Mouse (Mus musculus): ENCODE data around the gene Zdhhc14. TPM values are rescaled to one million over a fixed set of nuclear protein-coding genes. Genes with fewer than 3 reads are reported as not detected.

Gene Zdhhc14
- polyA plus RNA-seq, 1 experiment from 2014 or later = 2.4 TPM

DNA sequence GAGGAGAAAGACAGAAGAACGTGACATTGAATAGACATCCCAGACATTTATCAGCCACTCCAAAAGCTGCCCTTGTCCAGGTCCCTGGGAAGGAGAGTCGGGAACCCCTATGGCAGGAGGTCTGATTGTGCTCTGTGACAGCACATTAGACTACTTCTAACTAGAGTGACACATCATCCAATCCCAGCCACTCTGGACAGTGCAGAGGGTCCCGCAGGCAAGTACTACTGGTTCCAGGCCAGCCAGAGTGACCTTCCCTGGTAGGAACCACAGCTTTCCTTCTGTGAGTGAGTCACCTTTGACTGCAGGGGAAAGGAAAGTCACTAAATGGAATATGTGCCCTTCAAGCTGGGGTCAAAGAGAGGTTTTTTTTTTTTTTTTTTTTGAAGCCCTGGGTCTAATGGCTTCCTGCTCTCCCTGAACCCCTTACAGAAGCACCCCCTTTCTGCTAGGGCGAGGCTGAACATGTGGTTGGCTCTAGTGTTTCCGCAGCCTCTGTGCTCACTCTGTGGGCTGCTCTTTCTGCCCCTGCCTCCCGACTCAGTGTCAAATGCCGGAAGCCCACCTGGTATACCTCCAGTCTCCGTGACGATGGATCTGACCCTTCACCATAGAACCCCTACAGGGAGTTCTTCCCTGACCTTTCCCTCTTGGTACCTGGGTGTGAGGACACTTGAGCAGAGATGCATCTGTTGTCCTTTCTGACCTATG lies 276.6 kb downstream of the Zdhhc14 start:
- H3K9me3 ChIP-seq (ENCODE audit: control insufficient read depth, low read depth, low read length) = no peaks in the 10 kb centered on the region
- no peak overlapping the region for H3K9ac ChIP-seq (replicated peaks; ENCODE audit: low read depth, low read length)
- H3K4me1 ChIP-seq (ENCODE audit: control insufficient read depth, insufficient read depth, low read length) = no peaks in the 10 kb centered on the region; the same call in 1 of the 2 replicates
- H3K36me3 ChIP-seq (ENCODE audit: control insufficient read depth, insufficient read depth, low read length) = no peaks in the 10 kb centered on the region
- peak overlapping the region; percentile 94 for H3K27ac ChIP-seq (ENCODE audit: low read length)
- H3K27me3 ChIP-seq (ENCODE audit: control insufficient read depth, insufficient read depth, low read length) = no peaks in the 10 kb centered on the region
- H3K4me3 ChIP-seq (ENCODE audit: low read depth, low read length) = no peak overlapping the region
- WGBS = 89% methylated on average over 9 of the region's 9 CpGs
- H3K4me2 ChIP-seq (replicated peaks; ENCODE audit: low read depth, low read length) = no peak overlapping the region
- ATAC-seq (ENCODE audit: insufficient number of reproducible peaks, insufficient read depth, low FRiP score, low read depth) = no peak

DNA sequence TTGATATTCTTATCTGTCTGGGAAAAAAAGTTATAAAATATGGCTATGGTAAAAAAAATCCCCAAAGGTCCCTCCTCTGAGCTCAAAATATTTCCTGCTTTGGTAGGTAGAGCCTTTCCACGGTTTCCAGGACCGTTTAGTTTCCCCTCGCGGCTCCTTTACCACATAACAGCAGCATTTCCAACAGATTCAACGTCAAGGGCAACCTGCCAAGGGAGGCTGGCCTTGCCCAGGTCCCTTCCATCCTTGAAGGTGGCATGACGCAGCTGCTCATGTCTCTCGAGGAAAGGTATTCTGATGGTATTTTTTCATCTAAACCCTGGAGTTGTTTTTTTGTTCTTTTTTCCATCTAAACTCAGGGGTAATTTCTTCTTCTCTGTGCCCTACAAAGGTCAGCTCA lies 277.4 kb downstream of the Zdhhc14 start:
- Histone ChIP-seq H3K4me1 (ENCODE audit: control insufficient read depth, insufficient read depth, low read length) (no peaks in the 10 kb centered on the region; the same call in 1 of the 2 replicates), H3K9ac (replicated peaks; ENCODE audit: low read depth, low read length) (no peak overlapping the region), H3K4me2 (replicated peaks; ENCODE audit: low read depth, low read length) (peak overlapping the region; percentile 51), H3K36me3 (ENCODE audit: control insufficient read depth, insufficient read depth, low read length) (no peaks in the 10 kb centered on the region), H3K4me3 (ENCODE audit: low read depth, low read length) (peak overlapping the region; percentile 20), H3K27me3 (ENCODE audit: control insufficient read depth, insufficient read depth, low read length) (no peaks in the 10 kb centered on the region), H3K27ac (ENCODE audit: low read length) (peak overlapping the region; percentile 94), H3K9me3 (ENCODE audit: control insufficient read depth, low read depth, low read length) (no peaks in the 10 kb centered on the region)
- WGBS = 30% methylated on average over 7 of the region's 7 CpGs
- no peak for ATAC-seq (ENCODE audit: insufficient number of reproducible peaks, insufficient read depth, low FRiP score, low read depth)

DNA sequence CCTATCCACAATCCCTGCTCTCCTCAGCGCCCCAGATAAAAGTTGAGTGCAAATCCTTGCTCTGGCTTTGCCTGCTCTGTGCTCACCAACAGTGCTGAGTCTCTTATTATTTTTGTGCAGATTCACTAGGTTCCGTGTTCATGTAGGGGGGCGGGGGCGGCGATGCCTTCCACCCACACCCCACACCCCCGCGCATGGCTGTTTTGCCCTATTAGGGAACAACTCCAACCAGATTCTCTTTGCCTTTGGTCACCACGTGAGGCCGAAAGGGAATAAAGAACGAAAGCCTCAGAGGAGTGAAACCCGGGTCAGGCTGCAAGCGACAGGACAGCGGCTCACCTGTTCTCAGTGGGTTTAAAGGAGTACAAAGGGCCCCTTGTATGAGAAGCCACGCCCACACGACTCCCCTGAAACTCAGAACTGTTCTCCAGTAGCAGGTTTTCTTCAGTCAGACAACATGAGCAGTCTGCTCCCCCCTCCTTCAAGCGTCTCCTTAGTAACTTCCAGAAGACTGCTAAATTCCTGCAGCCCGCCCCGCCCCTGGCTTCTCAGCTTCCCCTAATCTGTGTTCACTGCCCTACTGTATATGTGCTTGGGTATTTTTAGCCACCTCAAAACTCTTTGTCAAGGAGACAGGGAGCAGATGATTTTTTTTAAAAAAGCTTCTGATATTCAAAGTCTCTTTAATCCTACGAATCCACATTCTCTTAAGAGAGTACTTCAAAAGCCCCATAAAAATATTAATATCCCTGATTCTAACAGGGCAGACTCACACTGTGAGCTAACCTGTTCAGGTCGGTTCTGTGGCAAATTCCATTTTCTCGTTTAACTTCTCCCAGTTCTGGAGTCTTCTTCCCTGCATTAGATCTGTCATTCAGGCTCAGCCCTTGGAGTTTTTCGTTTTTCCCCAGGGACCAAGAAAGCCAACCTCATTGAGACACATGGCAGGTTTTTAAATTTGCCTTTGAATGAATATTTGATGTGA lies 278.2 kb downstream of the Zdhhc14 start:
- Histone ChIP-seq H3K4me1 (ENCODE audit: control insufficient read depth, insufficient read depth, low read length) (no peaks in the 10 kb centered on the region; the same call in 1 of the 2 replicates), H3K9me3 (ENCODE audit: control insufficient read depth, low read depth, low read length) (no peaks in the 10 kb centered on the region), H3K4me2 (replicated peaks; ENCODE audit: low read depth, low read length) (peak overlapping the region; percentile 51), H3K9ac (replicated peaks; ENCODE audit: low read depth, low read length) (0 out of 2 replicates have a peak overlapping the region, but pooled peaks have one; percentile 8), H3K27ac (ENCODE audit: low read length) (peak overlapping the region; percentile 94), H3K4me3 (ENCODE audit: low read depth, low read length) (peak overlapping the region; percentile 20), H3K27me3 (ENCODE audit: control insufficient read depth, insufficient read depth, low read length) (no peaks in the 10 kb centered on the region), H3K36me3 (ENCODE audit: control insufficient read depth, insufficient read depth, low read length) (no peaks in the 10 kb centered on the region)
- ATAC-seq (ENCODE audit: insufficient number of reproducible peaks, insufficient read depth, low FRiP score, low read depth) = peak; percentile 92
- WGBS = 7% methylated on average over 22 of the region's 22 CpGs

DNA sequence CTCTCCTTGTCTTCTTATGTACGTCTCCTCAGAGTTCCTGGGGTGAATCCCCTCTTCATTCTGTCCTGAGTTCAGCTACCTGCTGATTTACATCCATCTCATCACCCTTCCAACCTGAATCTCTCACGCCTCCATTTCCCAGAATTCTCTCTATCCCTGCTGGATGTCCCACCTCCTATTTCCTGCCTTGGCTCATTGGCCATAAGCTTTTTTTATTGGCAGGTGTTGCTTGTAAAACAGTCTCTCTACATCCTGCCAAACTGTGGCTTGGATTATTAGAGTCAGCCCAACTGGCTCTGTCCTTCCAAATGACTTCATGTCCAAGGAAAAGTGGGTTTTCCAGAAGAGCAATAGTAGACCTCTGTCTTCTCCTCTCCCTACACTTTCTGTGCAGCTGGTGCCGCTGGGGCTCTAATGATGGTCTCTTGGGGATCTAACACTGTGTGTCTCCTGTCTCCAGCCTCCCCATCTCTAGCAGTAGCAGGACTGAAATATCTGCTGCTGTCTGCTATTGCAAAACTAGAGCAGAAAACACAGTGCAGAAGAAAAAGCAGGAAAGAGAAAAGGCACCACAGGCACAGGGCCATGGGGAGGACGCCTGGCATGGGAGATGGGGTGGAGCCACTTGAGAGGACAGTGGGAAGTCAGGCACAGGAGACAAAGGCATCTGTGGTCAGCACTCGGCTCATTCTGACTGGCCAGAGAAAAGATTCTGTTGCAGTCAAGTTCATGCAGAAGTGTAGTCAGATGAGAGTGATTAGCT lies 288.0 kb downstream of the Zdhhc14 start:
- Histone ChIP-seq H3K9me3 (ENCODE audit: control insufficient read depth, low read depth, low read length) (no peaks in the 10 kb centered on the region), H3K27me3 (ENCODE audit: control insufficient read depth, insufficient read depth, low read length) (no peaks in the 10 kb centered on the region), H3K27ac (ENCODE audit: low read length) (no peak overlapping the region), H3K4me3 (ENCODE audit: low read depth, low read length) (no peak overlapping the region), H3K4me1 (ENCODE audit: control insufficient read depth, insufficient read depth, low read length) (no peaks in the 10 kb centered on the region), H3K9ac (replicated peaks; ENCODE audit: low read depth, low read length) (no peak overlapping the region), H3K36me3 (ENCODE audit: control insufficient read depth, insufficient read depth, low read length) (no peaks in the 10 kb centered on the region), H3K4me2 (replicated peaks; ENCODE audit: low read depth, low read length) (no peak overlapping the region)
- no peak for ATAC-seq (ENCODE audit: insufficient number of reproducible peaks, insufficient read depth, low FRiP score, low read depth)
- WGBS = 79% methylated on average over 5 of the region's 5 CpGs

DNA sequence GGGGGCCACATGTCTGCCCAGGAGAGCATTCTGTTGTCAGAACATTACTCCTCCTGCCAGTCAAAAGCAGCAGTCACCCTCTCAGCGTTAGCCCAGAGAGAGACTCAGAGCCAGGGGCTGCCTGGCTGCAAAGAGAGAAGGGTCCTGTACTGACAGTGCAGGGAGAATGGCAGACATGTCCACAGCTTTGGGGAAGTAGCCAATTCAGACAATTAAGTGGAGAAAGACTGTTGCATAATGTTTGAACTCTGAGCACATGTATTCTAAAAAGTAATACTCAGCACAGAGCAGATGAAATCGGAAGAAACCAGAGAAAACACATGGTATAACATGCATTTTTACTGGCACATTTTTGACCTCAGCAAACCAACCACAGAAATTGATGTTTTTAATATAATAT lies 292.9 kb downstream of the Zdhhc14 start:
- 63% methylated on average over 2 of the region's 2 CpGs for WGBS
- Histone ChIP-seq H3K27ac (ENCODE audit: low read length) (no peak overlapping the region), H3K4me3 (ENCODE audit: low read depth, low read length) (no peak overlapping the region), H3K9me3 (ENCODE audit: control insufficient read depth, low read depth, low read length) (peaks cover 6% of the 10 kb centered on the region; the same call in 1 of the 2 replicates), H3K9ac (replicated peaks; ENCODE audit: low read depth, low read length) (no peak overlapping the region), H3K4me1 (ENCODE audit: control insufficient read depth, insufficient read depth, low read length) (no peaks in the 10 kb centered on the region), H3K4me2 (replicated peaks; ENCODE audit: low read depth, low read length) (no peak overlapping the region), H3K36me3 (ENCODE audit: control insufficient read depth, insufficient read depth, low read length) (no peaks in the 10 kb centered on the region), H3K27me3 (ENCODE audit: control insufficient read depth, insufficient read depth, low read length) (no peaks in the 10 kb centered on the region)
- ATAC-seq (ENCODE audit: insufficient number of reproducible peaks, insufficient read depth, low FRiP score, low read depth) = no peak

DNA sequence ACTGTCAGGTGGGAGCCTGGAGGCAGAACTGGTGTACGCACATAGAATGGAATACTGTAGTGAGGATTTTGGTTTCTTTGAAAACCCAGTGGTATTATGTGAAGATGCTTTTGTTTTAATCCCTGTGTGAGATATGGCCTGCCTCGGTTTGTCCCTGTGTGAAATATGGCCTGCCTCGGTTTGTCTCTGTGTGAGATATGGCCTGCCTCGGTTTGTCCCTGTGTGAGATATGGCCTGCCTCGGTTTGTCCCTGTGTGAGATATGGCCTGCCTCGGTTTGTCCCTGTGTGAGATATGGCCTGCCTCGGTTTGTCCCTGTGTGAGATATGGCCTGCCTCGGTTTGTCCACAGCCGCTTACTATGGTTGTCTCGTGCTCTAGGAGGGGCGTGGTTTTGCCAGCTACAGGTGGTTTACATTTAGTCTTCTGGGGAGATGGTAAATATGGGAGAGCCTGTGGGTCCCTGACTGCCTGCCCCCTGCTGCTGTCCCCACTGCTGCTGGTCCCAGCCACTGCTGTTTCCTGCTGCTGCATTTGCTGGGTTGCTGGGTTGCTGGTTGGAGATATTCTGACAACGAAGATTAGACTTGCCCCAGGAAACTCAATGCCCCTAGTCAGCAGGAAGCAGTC lies 299.9 kb downstream of the Zdhhc14 start:
- Histone ChIP-seq H3K9ac (replicated peaks; ENCODE audit: low read depth, low read length) (no peak overlapping the region), H3K4me1 (ENCODE audit: control insufficient read depth, insufficient read depth, low read length) (no peaks in the 10 kb centered on the region), H3K36me3 (ENCODE audit: control insufficient read depth, insufficient read depth, low read length) (no peaks in the 10 kb centered on the region), H3K4me3 (ENCODE audit: low read depth, low read length) (no peak overlapping the region), H3K27ac (ENCODE audit: low read length) (no peak overlapping the region), H3K9me3 (ENCODE audit: control insufficient read depth, low read depth, low read length) (peaks cover 6% of the 10 kb centered on the region; the same call in 1 of the 2 replicates), H3K4me2 (replicated peaks; ENCODE audit: low read depth, low read length) (no peak overlapping the region), H3K27me3 (ENCODE audit: control insufficient read depth, insufficient read depth, low read length) (no peaks in the 10 kb centered on the region)
- WGBS = 89% methylated on average over 12 of the region's 12 CpGs
- no peak for ATAC-seq (ENCODE audit: insufficient number of reproducible peaks, insufficient read depth, low FRiP score, low read depth)

DNA sequence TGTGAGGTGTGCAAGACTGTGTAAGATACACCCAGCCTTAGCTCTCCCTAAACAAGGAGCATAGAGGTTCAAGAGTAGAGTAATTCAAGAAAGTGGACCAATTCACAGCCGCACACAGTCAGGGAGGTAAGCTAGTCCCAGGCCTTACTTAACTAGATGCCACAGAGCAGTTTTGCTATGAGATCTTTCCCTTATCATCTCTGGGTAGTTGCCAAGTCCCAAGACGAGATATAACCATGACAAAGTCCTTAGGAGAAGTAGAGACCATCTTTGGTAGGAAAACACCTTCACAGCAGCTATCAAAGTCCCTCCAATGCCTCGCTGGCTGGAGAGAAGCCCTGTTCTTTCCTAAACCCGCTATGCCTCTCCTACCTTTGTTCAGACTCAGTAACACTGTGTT lies 301.2 kb downstream of the Zdhhc14 start:
- H3K9me3 ChIP-seq (ENCODE audit: control insufficient read depth, low read depth, low read length) = no peaks in the 10 kb centered on the region
- WGBS = 73% methylated on average over 4 of the region's 4 CpGs
- no peak for ATAC-seq (ENCODE audit: insufficient number of reproducible peaks, insufficient read depth, low FRiP score, low read depth)

DNA sequence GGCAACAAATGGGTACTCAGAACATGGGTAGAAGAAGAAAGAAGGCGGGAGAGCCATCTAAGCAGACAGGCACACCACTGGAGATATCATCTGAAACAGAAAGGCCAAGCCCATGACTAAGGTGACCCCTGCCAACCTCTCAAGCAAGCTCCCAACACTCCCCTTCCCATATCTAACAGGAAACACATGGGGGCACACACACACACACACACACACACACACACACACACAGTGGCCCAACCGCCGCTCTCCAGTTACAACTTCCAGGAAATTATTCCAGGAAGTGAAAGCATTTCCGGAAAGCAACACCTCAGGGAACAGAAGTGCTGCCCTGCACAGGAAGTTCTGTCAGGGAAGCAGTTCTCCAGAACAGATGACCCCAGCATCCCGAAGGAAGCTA lies 301.9 kb downstream of the Zdhhc14 start:
- Histone ChIP-seq H3K4me2 (replicated peaks; ENCODE audit: low read depth, low read length) (no peak overlapping the region), H3K36me3 (ENCODE audit: control insufficient read depth, insufficient read depth, low read length) (no peaks in the 10 kb centered on the region), H3K27me3 (ENCODE audit: control insufficient read depth, insufficient read depth, low read length) (no peaks in the 10 kb centered on the region), H3K4me3 (ENCODE audit: low read depth, low read length) (no peak overlapping the region), H3K4me1 (ENCODE audit: control insufficient read depth, insufficient read depth, low read length) (no peaks in the 10 kb centered on the region), H3K9ac (replicated peaks; ENCODE audit: low read depth, low read length) (no peak overlapping the region), H3K9me3 (ENCODE audit: control insufficient read depth, low read depth, low read length) (no peaks in the 10 kb centered on the region), H3K27ac (ENCODE audit: low read length) (no peak overlapping the region)
- ATAC-seq (ENCODE audit: insufficient number of reproducible peaks, insufficient read depth, low FRiP score, low read depth) = no peak
- 68% methylated on average over 5 of the region's 5 CpGs for WGBS

More for the DNA sequence above, 301.2 kb downstream of the Zdhhc14 start:
- Histone ChIP-seq H3K9ac (replicated peaks; ENCODE audit: low read depth, low read length) (no peak overlapping the region), H3K4me3 (ENCODE audit: low read depth, low read length) (no peak overlapping the region), H3K36me3 (ENCODE audit: control insufficient read depth, insufficient read depth, low read length) (no peaks in the 10 kb centered on the region), H3K27ac (ENCODE audit: low read length) (no peak overlapping the region), H3K4me1 (ENCODE audit: control insufficient read depth, insufficient read depth, low read length) (no peaks in the 10 kb centered on the region), H3K27me3 (ENCODE audit: control insufficient read depth, insufficient read depth, low read length) (no peaks in the 10 kb centered on the region), H3K4me2 (replicated peaks; ENCODE audit: low read depth, low read length) (no peak overlapping the region)

Measured in stomach, embryonic 14.5 days (tissue).